Mouse (Mus musculus): ENCODE measurements around the gene Tpi1. TPM values are rescaled to one million over a fixed set of nuclear protein-coding genes. Genes with fewer than 3 reads are reported as not detected.

The Tpi1 gene
- 382 and 387 TPM in 2 replicates for total RNA-seq (2021)
- long read RNA-seq, transcript Tpi1-205 (7 exons, 1,607 nt) = major isoform, 489 of 518 reads
- long read RNA-seq, transcript Tpi1-203 (6 exons, 802 nt) = minor isoform, 8 of 518 reads
- long read RNA-seq, transcript Tpi1-201 (2 exons, 486 nt) = minor isoform, 7 of 518 reads
- long read RNA-seq, partial matches to known transcripts = 2 of 518 reads
- long read RNA-seq, other reads (novel, unspliced or antisense) = 12 of 518 reads

DNA sequence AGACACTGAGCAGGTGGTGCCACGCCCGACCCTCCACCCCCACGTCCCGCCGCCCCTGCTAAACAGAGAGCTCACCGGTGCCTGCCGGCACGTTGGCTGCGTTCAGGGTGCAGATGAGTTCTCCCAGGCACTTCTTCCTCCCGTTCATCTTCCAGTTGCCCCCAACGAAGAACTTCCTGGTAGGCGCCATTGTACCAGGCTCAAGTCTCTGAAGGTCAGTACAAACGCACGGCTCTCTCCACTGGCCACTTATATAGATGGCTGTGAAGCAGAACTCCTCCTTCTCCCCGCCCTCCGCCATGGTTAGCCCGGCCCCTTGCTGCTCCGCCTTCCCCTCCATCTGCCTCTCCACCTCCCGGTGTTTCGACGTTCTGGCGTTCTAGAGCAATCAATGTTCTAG lies at the start of gene Tpi1:
Gene Tpi1 (minus strand): TSS at position 364 of the 400 bp plus-strand sequence.
- DNase-seq = peak; percentile 91

DNA sequence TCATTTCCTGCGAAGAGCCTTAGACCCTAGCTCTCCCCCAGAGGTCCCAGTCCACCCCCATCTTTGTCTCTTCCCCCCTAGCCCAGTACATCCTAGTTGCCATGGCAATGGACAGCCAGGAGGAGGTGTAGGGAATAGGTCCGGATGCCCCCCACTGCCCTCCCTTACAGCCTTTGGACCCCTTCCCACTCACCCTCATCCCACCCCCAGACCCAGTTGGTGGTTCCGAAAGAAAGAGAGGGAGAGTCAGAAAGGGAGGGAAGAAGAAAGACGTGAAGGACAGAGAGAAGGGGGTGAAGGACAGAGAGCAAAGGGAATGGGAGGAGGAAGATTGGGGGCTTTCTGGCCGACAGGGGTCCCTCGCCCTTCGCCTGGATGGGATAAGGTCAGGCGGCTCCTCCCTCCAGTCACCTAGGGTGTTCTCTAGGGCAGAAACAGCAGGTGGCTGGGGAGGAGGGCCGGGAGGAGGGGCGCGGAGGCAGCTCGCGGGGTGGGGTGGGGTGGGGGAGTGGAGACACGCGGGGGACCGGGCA lies 49.1 kb upstream of the Tpi1 start:
- DNase-seq = no peak

DNA sequence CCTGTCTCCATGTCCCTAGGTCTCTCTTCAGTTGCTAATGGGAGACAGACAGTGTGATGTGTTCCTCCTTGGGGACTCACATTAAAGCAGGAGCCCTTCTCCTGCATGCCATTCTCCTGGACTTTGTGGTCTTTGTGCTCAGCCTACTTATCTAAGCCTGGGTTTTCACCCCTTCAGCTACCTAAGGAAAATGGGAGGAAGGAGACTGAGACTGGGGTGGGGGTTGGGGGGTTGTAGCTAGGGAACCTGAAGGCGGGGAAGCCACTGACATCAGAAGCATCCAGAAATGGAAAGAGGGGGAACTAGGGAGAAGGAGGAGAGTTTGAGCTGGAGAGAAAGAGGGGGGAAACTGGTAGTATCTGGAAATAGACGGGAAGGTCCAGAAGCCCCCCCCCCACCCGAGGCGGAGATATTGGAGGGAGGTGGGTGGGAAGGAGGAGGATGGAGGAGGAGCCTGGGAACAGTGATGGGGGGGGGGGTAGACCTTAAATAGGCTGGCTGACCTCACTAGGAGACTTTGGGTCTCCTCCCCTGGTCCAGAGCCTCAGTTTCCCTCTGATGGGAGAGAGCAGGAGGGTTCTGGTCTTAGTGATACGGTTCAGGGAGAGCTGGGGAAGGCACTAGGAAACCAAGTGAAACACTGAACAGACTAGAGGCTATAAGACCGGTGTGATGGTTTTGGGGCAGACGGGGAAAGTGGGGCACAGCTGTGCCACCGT lies 48.5 kb upstream of the Tpi1 start:
- DNase-seq = no peak

DNA sequence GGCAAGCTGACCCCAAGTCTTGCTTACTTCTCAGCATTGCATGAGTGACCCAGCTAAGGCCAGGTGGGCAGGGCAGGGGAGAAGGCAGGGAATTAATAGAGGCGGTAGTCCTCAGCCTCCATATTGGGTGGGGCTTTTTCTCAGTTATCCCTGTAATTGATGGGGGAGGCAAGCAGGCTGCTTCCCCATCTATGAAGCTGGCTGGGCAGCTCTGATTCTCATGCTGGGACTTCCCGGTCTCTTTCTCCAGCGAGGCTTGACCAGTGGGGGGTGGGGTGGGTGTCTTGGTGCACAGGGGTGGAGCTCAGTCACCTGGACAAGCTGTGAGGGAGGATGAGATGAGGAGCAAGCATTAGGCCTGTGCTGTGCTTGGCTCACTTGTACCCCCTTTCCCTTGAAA lies 47.7 kb upstream of the Tpi1 start:
- DNase-seq = no peak

DNA sequence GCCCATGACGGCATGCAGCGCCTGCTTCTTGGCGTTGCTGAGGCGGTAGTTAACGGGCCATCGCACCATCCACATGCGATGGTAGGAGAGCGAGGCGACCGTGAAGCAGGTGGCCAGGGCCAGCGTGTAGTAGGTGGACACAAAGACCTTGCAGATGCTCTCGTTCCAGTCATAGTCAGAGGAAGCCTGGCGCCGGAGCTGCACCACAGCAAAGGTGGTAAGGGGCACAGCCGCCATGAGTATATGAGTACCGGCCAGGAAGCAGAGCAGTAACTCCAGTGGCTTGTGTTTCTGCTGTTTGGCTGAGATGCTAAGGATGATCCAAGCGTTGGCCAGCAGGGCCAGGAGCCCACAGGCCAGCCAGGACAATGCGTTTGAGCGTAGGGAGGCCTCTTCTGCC lies 47.2 kb upstream of the Tpi1 start:
- DNase-seq = no peak

DNA sequence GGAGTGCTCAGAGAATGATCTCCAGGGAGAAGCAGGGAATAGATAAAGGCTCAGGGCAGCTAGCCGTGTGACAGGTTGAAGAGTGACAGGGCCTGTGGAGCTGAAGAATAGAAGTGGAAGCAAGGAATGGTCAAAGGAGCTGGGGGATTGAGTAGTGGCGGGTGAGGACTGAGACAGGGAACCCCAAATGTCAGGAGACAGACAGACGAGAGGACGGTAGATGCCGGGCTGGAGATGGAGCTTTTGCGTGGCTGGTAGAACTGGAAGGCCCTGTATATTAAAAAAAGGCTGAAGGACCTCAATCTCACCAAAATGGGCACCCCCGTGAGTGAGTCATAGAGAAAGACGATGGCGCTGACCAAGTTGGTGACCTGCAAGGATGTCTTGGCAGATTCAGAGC lies 46.4 kb upstream of the Tpi1 start:
- no peak for DNase-seq

DNA sequence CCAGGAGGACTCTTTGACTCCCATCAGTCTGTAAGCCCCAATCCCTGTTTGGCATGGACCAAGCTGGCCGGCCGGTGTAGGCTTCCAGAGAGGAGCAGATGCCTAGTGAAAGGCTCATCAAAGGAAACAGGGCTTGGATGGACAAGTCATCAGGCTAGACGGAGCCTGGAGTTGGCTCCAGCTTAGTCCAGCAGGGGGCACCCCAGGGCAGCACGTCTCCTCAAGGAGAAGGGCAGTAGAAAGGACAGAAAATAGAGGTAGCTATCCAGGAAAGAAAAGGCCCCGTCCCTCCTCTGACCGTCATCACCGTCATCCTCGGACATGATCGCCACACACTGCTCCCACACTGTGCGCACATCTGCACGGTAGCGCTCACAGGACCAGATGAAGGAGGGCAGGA lies 45.6 kb upstream of the Tpi1 start:
- DNase-seq = peak; percentile 90

DNA sequence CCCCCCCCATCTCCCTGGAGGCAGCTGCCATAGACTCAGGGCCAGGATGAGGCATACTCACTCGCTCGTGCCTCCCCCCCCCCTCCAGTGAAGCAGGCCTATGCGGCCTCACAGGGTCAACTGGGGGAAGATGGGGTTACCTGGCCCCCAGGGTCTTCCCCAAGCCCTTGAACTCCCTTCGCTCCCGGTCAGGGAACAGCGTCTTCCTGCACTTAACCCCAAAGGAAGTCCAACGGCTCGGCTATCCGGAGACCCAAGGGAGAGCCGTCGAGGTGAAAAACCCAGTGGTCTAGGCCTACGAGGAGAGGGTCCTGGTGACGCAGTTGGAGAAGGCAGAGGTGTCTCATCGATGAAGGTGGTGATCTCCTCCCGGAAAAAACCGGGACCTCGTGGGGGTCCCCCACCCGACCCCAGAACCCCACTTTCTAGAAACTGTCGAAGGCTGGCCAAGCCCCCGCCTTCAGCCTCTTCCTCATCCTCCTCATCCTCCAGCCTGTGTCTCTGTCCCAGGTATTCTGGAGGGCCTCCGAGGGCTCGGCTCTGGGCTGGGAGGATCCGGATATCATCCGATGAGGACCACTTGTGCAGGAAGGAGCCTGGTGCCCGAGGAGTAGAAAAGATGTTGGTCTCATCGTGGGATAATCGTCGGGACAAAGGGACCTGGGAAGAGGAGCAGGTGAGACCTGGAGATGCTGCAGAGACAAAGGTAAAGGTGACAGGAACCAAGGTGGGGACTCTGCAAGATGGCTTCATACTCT lies 44.6 kb upstream of the Tpi1 start:
- DNase-seq = no peak

DNA sequence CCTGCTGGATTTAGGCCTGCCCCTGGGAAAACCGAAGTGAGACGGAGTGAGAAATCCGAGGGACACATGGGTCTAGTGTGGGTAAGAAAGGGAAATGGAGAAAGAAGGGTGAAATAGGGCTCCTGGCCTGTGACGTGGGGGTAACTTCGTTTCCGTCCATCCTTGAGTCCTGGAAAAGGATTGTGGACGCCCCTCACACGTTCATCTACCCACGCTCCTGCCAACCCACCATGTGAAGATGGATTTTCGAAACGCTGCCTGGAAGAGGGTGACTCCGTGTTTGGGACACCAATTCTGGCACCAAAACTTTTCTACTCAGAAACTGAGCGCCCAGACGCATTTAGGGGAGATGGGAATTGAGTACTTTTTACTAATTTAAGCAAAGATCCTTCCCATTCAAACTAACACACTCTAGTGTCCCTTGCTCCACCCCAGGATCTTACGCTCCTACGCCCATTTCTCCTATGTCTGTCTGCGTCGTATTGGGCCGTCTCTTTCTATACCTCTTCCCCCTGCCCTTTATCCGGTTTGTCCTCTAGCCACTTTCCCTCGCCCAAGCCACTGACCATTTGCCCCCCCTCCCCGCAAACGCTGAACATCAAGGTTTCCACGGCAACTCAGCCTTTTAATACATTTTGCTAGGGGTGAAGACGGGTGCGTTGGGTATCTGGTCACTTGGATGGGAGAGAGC lies 43.9 kb upstream of the Tpi1 start:
- no peak for DNase-seq

DNA sequence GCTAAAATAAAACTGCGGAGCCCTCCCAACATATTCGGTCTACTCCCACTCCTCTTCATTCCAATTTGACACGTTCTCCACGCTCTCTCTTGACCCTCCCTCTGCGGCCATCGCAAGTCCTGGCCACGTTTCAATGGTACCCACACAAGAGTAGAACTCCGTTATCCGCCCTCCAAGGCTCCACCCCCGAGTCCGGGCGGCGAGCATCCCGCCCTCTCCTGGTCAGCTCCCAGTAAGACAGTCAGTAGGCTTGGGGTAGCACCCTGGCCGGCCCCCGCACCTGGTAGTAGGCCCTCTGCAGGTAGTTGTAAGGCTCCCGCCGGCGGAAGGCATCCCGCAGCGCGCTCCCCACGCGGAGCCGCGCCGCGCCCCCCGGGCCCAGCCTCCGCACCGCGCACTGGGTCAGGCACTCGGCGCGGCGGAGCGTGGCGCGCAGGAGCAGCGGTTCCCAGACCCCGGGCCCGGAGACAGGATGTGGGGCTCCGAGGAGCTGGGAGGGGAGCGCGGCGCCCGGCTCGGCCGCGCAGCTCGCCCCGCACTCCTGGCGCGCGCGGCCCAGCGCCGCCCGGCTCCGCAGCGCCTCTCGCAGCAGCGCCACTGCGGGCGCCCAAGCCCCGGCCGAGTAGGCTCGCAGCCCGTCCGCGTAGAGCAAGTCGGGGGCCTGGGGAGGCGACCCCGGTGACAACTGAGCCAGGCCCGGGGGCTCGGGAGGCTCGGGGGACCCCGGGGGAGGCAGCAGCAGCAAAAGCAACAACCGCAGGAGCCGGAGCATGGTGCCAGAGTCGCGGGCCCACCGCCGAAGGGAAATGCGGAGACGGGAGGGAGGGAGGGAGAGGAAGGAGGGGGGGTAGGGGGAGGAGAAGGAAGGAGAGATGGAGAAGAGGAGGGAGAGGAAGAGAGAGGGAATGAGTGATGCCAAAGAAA lies 43.1 kb upstream of the Tpi1 start, which contains the start of gene P3h3:
Gene P3h3 (minus strand): TSS at position 837 of the 924 bp plus-strand sequence.
- peak; percentile 82 for DNase-seq

DNA sequence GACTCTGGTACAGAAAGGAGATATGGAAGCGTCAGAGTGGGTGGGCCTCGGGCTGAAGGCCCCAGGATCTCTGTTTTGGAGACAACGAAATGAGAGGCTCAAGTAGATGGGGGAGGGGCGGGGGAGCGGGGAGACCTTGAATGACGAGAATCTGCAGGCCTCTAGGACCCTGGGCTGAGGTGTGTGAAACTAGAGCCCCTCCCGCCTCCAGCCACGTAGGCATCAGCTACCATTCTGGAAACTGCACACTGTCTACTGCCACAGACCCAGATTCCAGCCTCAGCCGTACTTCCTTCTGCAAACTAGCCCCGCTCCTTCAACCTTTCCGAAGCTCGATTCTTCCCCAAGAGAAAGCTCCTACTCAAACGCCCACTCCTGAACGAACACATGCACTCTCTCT lies 42.2 kb upstream of the Tpi1 start:
- no peak for DNase-seq

DNA sequence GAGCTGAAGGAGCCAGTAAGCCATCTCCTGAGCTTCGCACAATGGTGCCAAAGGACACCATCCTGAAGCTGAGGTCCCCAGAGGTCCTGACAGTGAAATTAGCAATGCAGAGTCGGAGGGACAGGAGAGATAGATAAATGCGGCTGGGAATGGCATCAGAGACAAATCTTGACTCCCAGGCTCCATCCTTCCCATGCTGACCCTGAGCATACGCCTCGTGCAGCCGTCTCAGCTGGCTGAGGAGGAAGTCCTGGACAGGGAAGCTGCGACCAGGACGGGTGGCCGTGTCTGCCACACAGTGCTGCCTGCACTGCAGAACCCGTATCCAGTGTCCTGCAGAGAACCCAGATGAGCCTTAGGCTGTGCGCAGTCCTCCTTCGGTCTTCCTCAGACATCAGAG lies 40.6 kb upstream of the Tpi1 start:
- DNase-seq = no peak

DNA sequence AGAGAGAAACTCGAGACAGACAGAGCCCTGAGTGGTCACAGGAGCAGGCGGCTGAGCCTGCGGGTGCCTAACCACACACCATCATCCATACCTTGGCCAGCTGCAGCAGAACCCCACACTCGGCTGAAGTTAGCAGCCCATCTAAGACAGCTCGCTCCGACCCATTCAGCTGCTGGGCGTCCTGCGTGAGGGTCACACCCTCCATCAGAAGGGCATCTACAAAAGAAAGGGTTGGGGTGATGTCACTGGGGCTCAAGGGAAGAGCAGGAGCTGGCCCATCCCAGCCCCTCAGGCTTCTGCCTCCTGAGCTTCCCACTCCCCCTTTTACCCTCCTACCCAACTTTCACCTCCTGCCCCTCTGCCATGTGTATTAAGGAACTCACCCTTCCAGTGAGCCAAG lies 36.4 kb upstream of the Tpi1 start:
- no peak for DNase-seq

DNA sequence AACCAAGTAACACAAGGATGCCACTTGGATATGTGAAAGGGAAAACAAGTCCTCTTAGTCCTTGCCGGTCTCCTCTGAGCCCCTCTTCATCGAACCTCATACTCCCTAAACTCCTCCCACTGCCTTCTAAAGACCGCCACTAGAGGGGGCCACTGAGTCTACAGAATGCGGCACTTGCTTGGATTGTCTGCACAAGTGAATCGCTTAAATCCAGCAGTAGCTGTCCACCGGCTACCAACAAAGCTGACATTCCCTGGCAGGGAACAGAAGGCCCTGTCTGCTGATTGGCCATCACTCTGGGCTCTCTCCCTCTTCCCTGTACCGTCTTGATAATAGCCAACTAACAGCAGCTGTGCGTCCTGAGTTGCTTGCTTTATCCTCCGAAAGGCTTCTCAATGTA lies 33.2 kb upstream of the Tpi1 start:
- DNase-seq = peak; percentile 84

DNA sequence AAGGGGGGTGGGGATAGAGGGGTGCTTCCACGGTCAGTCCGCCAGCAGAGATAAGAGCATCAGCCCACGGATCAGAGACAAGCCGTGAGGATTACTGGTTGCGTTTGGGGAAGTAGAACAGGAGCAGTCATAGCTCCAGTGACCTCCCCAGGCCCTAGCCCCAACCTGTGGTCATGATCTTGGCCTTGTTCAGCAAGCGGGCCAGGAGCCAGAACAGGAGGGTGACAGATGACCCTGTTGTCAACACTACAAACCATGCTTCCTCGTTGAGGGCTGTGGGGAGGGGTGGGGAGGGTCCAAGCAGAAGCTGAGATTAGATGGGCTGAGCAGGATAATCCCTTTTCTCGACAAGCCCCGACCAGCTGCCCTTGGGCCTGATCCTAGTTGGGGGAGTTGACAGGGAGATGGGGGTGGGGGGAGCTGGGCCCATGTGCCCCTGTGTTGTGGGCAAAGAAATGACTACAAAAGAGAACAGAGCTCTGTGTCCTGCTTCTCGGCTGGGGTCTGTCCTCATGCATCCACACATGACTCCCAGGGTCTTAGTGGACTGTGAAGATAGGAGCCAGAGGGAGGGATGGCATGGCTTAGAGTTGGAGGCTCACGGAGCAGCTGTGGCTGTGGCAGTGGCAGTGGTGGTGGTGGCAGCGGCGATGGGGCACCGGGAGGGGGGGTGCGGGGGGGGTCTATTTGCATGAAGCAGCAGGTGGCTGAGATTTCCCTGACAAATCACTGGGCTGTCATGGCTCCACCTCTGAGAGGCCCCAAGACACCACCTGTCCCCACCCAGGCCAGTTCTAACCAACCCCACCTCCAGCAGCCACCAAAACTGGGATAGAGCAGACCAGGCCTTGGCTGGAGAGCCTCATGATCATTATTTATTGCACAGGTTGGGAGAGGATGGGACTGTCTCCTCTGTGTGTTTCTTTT lies 26.4 kb upstream of the Tpi1 start, which contains the start of gene Gnb3:
Gene Gnb3 (minus strand): TSS at position 35 of the 927 bp plus-strand sequence.
- no peak for DNase-seq

DNA sequence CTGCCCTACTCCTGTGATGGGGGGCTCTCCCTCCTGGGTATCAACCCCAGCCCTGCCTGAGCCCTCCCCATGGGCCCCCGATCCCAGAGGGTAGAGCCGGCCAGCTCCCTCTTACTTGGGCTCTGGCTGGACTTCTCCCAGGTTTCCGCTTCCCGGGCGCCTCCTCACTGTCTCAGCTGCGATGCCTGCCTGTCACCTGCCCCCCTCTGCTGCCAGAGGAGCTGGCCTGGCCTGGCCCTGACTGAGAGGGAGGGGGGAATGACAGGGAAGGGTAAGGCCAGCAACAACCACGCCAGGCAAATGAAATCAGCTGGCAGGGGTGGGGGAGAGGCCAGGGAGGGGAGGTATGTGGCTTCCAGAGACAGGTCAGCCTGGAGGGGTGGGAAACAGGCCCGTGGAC lies 25.7 kb upstream of the Tpi1 start:
- no peak for DNase-seq

DNA sequence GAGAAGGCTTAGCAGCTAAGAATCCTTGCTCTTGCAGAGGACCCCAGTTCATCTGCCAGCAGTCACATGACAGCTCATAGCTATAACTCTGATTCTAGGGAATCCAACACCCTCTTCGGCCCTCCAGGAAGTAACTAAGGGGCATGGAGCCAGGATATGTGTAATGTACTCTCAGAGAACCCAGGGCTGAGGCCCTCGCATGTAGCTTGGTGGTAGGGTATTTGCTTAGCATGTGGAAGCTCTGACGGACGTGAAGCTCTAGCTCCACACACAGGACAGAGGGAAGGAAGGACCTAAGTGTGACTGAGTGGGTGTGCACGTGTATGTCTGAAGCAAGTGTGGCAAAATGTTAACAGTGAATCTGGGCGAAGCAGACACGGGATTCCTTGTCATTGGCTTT lies 22.3 kb upstream of the Tpi1 start:
- DNase-seq = no peak

DNA sequence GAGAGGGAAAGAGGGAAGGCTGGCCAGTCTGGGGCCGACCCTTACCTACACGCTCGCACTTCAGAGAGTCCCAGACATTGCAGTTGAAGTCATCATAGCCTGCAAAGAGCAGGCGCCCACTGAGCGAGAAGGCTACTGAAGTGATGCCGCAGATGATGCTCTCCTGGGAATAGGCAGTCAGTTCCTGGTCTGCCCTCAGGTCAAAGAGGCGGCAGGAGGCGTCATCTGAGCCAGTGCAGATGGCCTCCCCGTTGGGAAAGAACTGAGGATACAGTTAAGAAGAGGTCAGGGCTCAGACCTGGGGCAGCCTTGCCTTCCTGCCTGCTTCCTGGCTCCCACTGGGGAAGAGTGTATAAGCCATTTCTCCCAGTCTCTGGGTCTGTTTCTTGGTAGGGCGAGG lies 21.4 kb upstream of the Tpi1 start:
- no peak for DNase-seq

DNA sequence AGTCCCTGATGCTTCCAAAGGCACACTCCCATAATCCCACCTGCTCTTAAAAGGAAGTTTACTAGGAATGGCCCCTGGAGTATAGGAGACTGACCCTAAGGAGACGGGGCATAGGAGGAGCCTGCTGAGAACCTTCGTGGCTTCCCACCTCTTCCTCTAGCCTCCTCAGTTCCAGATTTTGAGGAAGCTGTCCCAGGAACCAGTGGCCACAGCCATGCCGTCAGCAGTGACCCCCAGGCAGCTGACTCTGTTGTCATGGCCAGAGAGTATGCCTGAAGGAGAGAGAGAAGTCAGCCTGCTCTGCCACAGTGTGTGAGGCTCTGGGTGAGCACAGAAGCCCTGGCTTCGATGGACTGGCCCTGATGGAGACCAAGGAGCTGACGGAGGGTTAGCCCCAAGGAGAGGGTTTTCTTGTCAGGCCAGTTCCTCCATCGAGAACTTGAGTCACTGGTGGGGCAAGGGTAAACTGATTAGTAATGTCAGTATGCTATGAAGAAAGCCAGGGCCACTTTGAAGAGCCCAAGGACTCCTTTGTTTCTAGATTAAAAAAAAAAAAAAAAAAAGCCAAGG lies 20.5 kb upstream of the Tpi1 start:
- DNase-seq = no peak

DNA sequence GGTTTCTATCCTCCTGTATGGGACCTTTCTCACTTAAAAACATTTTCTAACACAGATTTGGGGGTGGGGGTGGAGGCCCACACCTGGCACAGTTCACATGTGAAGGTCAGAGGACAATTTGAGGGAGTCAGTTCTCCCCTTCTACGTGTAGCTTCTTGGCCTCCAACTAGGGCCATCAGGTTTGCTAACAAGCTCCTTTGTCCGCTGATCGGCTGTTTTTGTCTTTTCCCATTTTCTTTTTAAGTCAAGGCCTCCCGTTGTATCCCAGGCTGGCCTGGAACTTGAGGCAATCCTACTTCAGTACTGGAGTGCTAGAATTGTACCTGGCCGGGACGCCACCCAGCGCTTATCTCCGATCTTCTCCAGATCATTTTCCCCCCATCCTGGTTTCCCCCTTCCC lies 17.6 kb upstream of the Tpi1 start:
- DNase-seq = no peak

Data from adrenal gland, postnatal 25 days (tissue).